Mouse (Mus musculus): ENCODE measurements at regions not wholly inside any gene's neighbourhood (a gene's known extent, or its start where the extent isn't known, plus 50 kb on each side); places are given as distances from the start of the nearest gene placed in this dataset.
A peak's percentile ranks its signal among the peaks of the same experiment; 100 is the strongest.
"Not testable (repeated sequence)": the region's sequence is repeated elsewhere in the genome, so short reads cannot be mapped to it uniquely, and the experiment has no call there.

DNA sequence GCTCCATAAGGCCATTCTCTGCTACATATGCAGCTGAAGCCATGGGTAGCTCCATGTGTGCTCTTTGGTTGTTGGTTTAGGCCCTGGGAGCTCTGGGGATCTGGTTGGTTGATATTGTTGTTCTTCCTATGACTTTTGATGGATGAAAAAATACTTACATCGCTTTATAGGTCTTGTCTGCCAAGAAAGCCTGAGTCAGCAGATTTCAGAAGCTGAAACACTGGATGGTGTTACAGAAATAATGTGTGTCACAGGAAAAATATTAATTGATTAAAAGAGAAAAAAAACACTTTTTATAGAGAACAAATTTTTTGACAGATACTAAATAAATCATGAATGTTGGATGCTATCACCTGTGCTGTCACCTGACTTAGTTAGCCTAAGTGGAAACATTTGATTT is 52.4 kb upstream of the Plxna2 start:
- DNase-seq = no peak

DNA sequence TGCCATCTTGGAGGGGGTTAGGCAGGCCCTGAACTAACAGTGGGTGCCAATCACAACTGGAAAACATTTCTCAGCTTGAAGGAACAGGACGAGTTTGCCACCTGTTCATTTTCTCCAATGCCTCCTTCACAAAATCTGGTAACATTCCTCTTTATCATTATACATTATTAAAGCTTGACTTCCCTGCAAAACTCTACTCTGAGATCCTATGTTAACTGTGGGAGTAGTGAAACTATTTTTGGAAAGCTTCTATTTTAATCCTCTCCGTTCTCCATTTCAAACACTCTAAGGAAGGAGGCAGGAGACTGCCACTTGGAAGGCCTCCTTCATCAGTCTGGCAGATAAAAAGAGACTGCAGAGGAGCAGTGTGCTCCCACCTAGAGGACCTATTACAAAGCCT is 54.1 kb upstream of the Plxna2 start:
- no peak for DNase-seq

DNA sequence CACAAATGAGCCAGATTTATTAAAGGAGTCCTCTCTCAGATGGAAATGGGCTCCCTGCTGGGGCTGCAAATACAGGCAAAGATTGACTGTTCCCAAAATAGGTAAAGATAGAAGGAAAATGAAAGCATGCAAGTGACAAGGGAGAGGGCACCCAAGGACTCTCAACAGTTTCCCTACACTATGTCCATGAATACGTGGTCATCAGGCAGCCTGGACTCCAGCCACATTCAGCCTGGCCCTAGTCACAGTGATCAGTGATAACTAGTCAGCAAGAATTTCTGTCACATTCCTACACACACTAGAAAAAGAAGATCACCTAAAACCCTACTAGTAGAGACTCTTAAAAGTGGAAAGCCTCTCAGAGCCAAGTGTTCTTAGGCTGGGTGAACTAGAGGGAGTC is 56.9 kb upstream of the Plxna2 start:
- no peak for DNase-seq

DNA sequence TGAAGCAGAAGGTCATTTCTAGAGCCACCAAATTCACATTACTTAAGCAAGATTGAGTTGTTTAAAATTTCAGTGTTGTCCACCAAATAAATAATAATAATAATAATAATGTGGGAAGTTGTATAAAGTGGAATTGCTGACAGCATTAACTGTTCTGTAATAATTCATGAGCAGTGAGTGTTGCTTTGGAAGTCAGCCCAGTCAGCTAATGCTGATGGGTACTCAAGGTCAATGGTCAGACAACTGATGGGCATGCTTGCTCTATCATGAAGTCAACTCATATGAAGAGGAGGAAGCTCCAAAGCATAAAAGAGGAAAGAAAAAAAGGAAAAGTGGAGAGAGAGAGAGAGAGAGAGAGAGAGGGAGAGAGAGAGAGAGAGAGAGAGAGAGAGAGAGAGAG is 69.4 kb upstream of the Plxna2 start:
- DNase-seq = no peak

GRCm38 (mm10) chr1:194548243-194548642 is 69.8 kb upstream of the Plxna2 start:
- DNase-seq = no peak

GRCm38 (mm10) chr1:194540923-194541322 is 77.1 kb upstream of the Plxna2 start:
- DNase-seq = no peak

- DNase-seq = no peak
Measured at GRCm38 (mm10) chr1:194527342-194528165, 90.5 kb upstream of the Plxna2 start.

DNA sequence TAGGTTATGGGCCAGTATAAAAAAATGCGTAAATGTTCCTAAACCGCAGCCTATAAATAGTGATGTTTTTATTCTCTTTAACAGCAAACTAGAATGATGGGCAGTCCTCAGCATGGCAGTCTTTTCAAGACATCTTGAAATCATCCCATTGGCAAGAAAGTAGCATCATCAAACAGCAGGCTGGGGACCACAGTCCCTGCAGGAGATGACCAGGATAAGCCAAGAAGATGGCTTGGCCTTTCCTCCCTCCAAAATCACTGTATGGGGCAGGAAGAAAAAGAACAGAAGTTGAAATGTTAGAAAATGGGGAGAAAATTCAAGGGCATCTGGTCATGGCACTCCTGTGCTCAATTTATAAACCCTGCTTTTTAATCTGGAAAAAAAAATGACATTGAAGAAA is 93.0 kb upstream of the Plxna2 start:
- DNase-seq = no peak

GRCm38 (mm10) chr1:194521216-194521615 is 96.8 kb upstream of the Plxna2 start:
- no peak for DNase-seq

DNA sequence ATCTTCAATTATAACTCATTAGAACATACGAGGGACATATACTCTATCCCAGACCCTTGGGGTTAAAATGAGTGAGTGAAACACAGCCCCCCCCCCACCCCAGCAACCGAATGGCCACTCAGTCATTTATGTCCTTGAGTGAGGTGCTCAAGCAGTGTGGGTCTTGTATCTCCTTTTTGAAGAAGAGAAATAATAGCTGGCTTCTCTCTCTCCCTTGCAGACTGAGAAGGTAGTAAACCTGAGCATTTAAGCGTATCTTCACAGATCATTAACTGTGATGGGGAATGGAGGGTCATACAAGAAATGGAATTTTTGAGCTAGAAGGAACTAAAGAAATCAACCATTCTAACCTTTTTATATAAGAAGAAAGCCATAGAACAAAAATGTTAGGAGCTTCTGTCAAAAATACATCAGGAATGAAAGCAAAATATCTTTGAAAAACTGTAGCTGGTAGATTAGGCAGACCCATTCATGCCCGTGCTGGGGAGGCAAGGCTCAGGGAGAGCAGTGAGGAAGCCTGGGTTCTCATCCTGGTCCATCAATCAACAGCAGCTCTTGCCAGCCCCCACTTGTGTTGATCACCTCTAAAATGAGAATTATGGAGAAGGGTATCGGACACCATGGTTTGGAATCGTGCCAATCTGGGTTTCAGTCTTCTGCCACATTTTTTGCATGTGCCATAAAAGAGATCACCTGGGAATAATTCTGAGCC is 98.4 kb upstream of the Plxna2 start:
- no peak for DNase-seq

GRCm38 (mm10) chr1:194516136-194516535 is 101.9 kb upstream of the Plxna2 start:
- no peak for DNase-seq

DNA sequence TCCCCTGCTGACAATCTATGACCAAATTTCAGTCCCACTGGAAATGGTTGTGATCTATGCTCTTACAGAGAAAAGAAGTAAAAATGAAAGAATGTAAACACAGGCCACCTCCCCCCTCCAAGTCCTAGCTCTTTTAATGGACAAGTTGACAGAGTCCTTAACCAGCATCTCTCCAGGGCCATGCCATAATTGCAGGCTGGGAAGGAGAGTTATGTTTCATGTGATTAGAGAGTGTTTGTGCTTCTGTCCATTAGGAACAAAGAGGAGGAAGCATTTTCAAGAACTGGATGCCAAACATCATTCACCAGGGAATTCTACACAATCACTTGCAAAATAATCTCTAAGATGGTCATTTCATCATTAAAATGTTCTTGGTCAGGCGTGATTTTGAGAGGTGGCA is 109.7 kb upstream of the Plxna2 start:
- DNase-seq = no peak

DNA sequence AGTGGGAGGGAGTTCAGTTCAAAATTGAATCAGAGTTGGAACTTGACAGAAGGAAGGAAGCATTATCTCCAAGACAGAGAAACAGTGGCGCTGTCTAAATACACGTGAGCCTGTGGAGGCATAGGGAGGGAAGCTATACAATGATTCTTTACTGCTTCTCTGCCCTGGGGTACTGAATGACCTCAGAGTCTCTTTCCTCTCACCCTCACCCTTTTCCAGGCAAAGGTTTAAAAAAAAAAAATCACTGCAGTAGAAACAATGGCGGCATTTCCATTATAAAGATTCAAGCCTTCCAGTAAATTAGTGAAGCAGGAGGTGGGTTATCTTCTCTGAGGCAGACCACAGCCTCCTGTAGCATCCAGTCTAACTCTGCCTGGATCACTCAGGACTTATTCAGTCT is 112.2 kb upstream of the Plxna2 start:
- no peak for DNase-seq

GRCm38 (mm10) chr1:194504207-194504606 is 113.8 kb upstream of the Plxna2 start:
- DNase-seq = no peak

GRCm38 (mm10) chr1:194503517-194503916 is 114.5 kb upstream of the Plxna2 start:
- DNase-seq = no peak

GRCm38 (mm10) chr1:194496424-194496823 is 121.6 kb upstream of the Plxna2 start:
- DNase-seq = no peak

DNA sequence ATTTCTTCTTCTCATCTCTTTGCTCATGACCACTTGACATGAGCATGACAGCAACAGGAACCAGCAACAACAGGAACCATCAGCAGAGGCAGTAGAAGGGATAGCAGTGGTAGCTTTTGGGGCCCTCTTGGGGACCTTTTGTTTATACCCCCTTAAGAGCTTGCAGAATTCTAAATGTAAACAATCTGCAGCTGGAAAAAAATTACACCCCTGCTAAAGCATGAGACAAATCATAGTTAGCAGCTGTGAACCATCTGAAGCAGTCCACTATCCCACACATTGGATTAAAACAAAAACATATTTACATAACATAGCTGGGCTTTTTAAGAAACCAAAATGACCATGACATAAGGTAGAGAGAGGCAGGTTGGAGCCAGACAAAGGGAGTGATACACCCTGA is 126.9 kb upstream of the Plxna2 start:
- DNase-seq = no peak

GRCm38 (mm10) chr1:194488126-194488525 is 129.9 kb upstream of the Plxna2 start:
- no peak for DNase-seq

GRCm38 (mm10) chr1:194482717-194483059 is 135.3 kb upstream of the Plxna2 start:
- DNase-seq = no peak

DNA sequence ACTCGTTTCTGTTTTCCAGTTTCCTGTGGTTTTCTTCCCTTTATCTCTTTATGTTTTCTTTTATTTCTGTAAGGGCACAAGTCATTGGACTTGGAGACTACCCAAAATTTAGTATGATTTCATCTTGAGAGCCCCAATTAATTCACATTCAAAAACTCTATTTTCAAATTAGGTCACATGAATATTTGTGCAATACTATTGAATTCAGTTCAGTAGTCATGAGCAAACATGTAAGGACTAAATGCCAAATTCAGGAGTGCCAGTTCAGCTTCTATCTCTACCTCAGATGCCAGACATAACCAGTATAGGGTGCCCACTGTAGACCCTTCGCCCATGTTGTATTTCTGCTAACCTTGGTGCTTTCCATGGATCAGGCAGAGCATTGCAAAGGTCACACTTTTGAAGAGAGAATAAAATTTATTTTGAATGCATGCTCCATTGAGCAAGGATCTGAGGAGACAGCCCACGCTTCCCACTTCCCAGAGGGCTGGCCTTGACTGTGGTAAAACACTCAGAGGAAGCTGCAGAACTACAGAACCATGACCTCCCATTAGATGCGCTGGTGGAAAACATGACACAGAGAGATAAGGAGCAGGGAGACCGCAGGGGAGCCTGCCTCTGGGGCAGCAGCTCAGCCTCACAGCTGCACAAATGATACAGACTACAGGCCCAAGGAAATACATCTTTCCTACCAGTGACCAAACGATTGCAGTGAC is 135.9 kb upstream of the Plxna2 start:
- no peak for DNase-seq

DNA sequence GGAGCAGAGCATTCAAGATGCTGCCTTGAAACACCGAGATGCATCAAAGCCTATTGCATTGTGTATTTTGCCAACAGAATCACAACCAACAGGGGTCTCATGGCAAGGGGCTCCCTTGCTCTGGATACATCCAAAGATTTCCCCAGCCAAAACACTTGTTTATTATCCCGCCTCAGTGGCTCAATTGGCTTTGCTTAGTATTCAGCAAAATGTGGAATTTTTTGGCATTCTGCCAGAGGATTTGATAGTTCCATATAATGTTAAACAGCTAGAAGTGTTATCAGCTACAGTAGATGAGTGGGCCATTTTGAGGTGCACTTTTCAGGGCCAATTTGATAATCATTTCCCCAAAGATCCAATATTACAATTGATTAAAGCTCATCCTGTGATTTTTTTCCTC is 146.7 kb upstream of the Plxna2 start:
- not testable (repeated sequence) for DNase-seq

GRCm38 (mm10) chr1:194452480-194452879 is 165.5 kb upstream of the Plxna2 start:
- no peak for DNase-seq

GRCm38 (mm10) chr1:194443681-194444080 is 174.3 kb upstream of the Plxna2 start:
- no peak for DNase-seq

DNA sequence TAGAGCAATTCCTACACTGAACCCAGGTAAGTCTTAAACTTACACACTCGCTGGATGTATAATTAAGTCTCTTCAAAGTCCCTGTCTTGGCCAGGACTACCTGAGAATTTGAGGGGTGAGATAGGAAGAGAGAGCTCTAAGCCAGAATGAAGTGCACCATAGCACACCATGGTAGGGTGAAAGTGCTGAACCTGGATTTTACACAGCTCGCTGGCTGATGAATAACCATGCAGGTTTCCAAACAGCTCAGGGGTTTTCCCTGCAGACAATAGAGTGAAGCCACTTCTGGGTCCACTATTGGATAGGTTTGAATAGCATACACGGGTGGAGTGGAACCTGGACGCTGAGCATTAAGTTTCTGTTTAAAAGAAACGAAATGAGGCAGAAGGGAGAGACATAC is 180.7 kb upstream of the Plxna2 start:
- DNase-seq = peak; percentile 45

Data from kidney, adult 11 months (tissue).